Comparison of ENCODE assay signal across 8 mouse cellular contexts in genomic region chr15:7129944-7130287, GRCm38 (mm10). TPM values are rescaled to one million over a fixed set of nuclear protein-coding genes. Genes with fewer than 3 reads are reported as not detected.
DNase-seq lines count a peak whose midpoint lies in the region; ATAC-seq and TF ChIP-seq lines count a peak whose summit lies in the region.

No protein-coding gene starts in this region.

- peak overlapping the region; percentile 70 for H3K4me3 ChIP-seq in lung, adult 2 months (replicated peaks; ENCODE audit: extremely low read depth, low read depth, low read length)
- H3K4me3 ChIP-seq in embryonic facial prominence, embryonic 11.5 days (ENCODE audit: low read depth, low read length): peak overlapping the region; percentile 72
- H3K4me3 ChIP-seq in intestine, embryonic 16.5 days (ENCODE audit: low read length): peak overlapping the region; percentile 71
- H3K4me3 ChIP-seq in neural tube, embryonic 13.5 days: peak overlapping the region; percentile 83

- H3K36me3 ChIP-seq in embryonic facial prominence, embryonic 11.5 days (replicated peaks; ENCODE audit: control insufficient read depth, insufficient read depth, low read depth, low read length): no peaks in the 10 kb centered on the region
- H3K36me3 ChIP-seq in intestine, embryonic 16.5 days (ENCODE audit: control insufficient read depth, insufficient read depth, low read length): no peaks in the 10 kb centered on the region
- no peaks in the 10 kb centered on the region for H3K36me3 ChIP-seq in neural tube, embryonic 13.5 days

- no peak for ATAC-seq in embryonic facial prominence, embryonic 11.5 days (replicated peaks; ENCODE audit: insufficient number of reproducible peaks, low FRiP score, low TSS enrichment, low read depth)
- no peak; the same call in 1 of the 2 replicates for ATAC-seq in intestine, embryonic 16.5 days
- ATAC-seq in neural tube, embryonic 13.5 days (ENCODE audit: low read depth): no peak

- no peak for TF ChIP-seq POLR2A in lung, adult 2 months (IDR thresholded peaks at IDR 0.05; ENCODE audit: borderline replicate concordance, extremely low read depth, low read depth, low read length)

- WGBS in lung, adult 2 months: 0% methylated on average over 16 of the region's 16 CpGs
- WGBS in embryonic facial prominence, embryonic 11.5 days: 1% methylated on average over 16 of the region's 16 CpGs
- under 1% methylated on average over 16 of the region's 16 CpGs for WGBS in intestine, embryonic 16.5 days
- under 1% methylated on average over 16 of the region's 16 CpGs for WGBS in neural tube, embryonic 13.5 days

- peaks cover 14% of the 10 kb centered on the region for H3K4me1 ChIP-seq in lung, adult 2 months (ENCODE audit: control insufficient read depth, insufficient read depth, low read length)
- no peaks in the 10 kb centered on the region; the same call in 1 of the 2 replicates for H3K4me1 ChIP-seq in embryonic facial prominence, embryonic 11.5 days (ENCODE audit: control insufficient read depth, insufficient read depth, low read length)
- H3K4me1 ChIP-seq in intestine, embryonic 16.5 days (ENCODE audit: control insufficient read depth, insufficient read depth, low read length): 0 out of 2 replicates have a peak, but pooled peaks cover 5% of the 10 kb centered on the region
- peaks cover 32% of the 10 kb centered on the region for H3K4me1 ChIP-seq in neural tube, embryonic 13.5 days (replicated peaks)

- no peaks in the 10 kb centered on the region for H3K9me3 ChIP-seq in embryonic facial prominence, embryonic 11.5 days (replicated peaks; ENCODE audit: control insufficient read depth, low read length)
- no peaks in the 10 kb centered on the region for H3K9me3 ChIP-seq in intestine, embryonic 16.5 days (ENCODE audit: control insufficient read depth, low read length)
- no peaks in the 10 kb centered on the region for H3K9me3 ChIP-seq in neural tube, embryonic 13.5 days

- TF ChIP-seq CTCF in lung, adult 2 months (IDR thresholded peaks at IDR 0.05; ENCODE audit: insufficient read depth, low read length): no peak

- H3K27ac ChIP-seq in embryonic facial prominence, embryonic 11.5 days (replicated peaks; ENCODE audit: low read depth, low read length): no peak overlapping the region; the same call in 1 of the 2 replicates
- peak overlapping the region; percentile 67; the same call in 1 of the 2 replicates for H3K27ac ChIP-seq in intestine, embryonic 16.5 days (ENCODE audit: low read length)
- H3K27ac ChIP-seq in neural tube, embryonic 13.5 days (replicated peaks): peak overlapping the region; percentile 92

- DNase-seq in lung, adult 2 months: no peak
- no peak for DNase-seq in lung, postnatal 14 days
- peak; percentile 33 for DNase-seq in embryonic facial prominence, embryonic 11.5 days (ENCODE audit: low spot score)
- no peak for DNase-seq in T-cell, adult 2 months (ENCODE audit: low spot score)
- DNase-seq in layer of hippocampus, adult 9-10 months (ENCODE audit: low spot score): no peak
- no peak for DNase-seq in cerebellum, adult 18-20 months

- no peaks in the 10 kb centered on the region for H3K27me3 ChIP-seq in embryonic facial prominence, embryonic 11.5 days (ENCODE audit: control insufficient read depth, insufficient read depth, low read length)
- 0 out of 2 replicates have a peak, but pooled peaks cover 2% of the 10 kb centered on the region for H3K27me3 ChIP-seq in intestine, embryonic 16.5 days (replicated peaks; ENCODE audit: control insufficient read depth, insufficient read depth, low read length)
- H3K27me3 ChIP-seq in neural tube, embryonic 13.5 days: 0 out of 2 replicates have a peak, but pooled peaks cover 5% of the 10 kb centered on the region

- H3K4me2 ChIP-seq in embryonic facial prominence, embryonic 11.5 days (ENCODE audit: low read depth, low read length): peak overlapping the region; percentile 93
- peak overlapping the region; percentile 79 for H3K4me2 ChIP-seq in intestine, embryonic 16.5 days (ENCODE audit: low read depth, low read length)
- peak overlapping the region; percentile 89 for H3K4me2 ChIP-seq in neural tube, embryonic 13.5 days

- H3K9ac ChIP-seq in embryonic facial prominence, embryonic 11.5 days (replicated peaks; ENCODE audit: low read length): peak overlapping the region; percentile 67
- peak overlapping the region; percentile 75 for H3K9ac ChIP-seq in intestine, embryonic 16.5 days (ENCODE audit: low read depth, low read length)
- peak overlapping the region; percentile 90 for H3K9ac ChIP-seq in neural tube, embryonic 13.5 days

RNA-seq across cellular contexts. Expression of gene Lifr, which starts 39.5 kb away (rescaled TPM):
- 101 and 222 TPM in 2 replicates for polyA plus RNA-seq in lung, adult 2 months (2012; rRNA removed)
- polyA plus RNA-seq in embryonic facial prominence, embryonic 11.5 days (2014; fragmentation: Nextera tagmentation; extraction: Ambion mirVana): 19.8 and 22.9 TPM in 2 replicates
- polyA plus RNA-seq in intestine, embryonic 16.5 days (2015; fragmentation: Nextera tagmentation; extraction: Ambion mirVana): 11.6 and 12.9 TPM in 2 replicates
- 23.2 and 28.1 TPM in 2 replicates for polyA plus RNA-seq in neural tube, embryonic 13.5 days (2015; fragmentation: Nextera tagmentation; extraction: Ambion mirVana)
